Mouse (Mus musculus) brown adipose tissue, adult 24 weeks (tissue): Measurements from ENCODE around the gene Zfp433. TPM values are rescaled to one million over a fixed set of nuclear protein-coding genes. Genes with fewer than 3 reads are reported as not detected.
"Not testable (repeated sequence)": the region's sequence is repeated elsewhere in the genome, so short reads cannot be mapped to it uniquely, and the experiment has no call there.

ENCODE experiments used
- H3K27ac ChIP-seq: fragments of 200-500 bp; replicated peaks from 2 replicates; pipeline ENCODE4 v1.5.1; 2012; ENCODE audit warnings: low read depth, mild to moderate bottlenecking, low read length
- H3K4me1 ChIP-seq: fragments of 200-500 bp; 2 replicates; pipeline ENCODE4 v1.6.1; 2012; ENCODE audit warnings: low read length, mixed read lengths; ENCODE audit not compliant: control insufficient read depth, insufficient read depth, insufficient read length
- H3K4me3 ChIP-seq: fragments of 200-500 bp; 2 replicates; pipeline ENCODE4 v1.5.1; 2012; ENCODE audit warnings: low read depth, mild to moderate bottlenecking, low read length, moderate library complexity; ENCODE audit not compliant: insufficient read depth
- polyA plus RNA-seq: library from polyadenylated mRNA; stranded (reverse); fragments of >200 nt; gene quantifications from 2 replicates; pipeline ENCODE4 v1.2.4, GENCODE M21; 2012; ENCODE audit not compliant: missing spikeins, insufficient read depth, insufficient read length

The Zfp433 gene
- 2.6 TPM in 1 of 2 replicates, not detected in the other for polyA plus RNA-seq

GRCm38 (mm10) chr10:81704531-81705301 is at the start of gene Zfp433:
TSS of gene Zfp433 (plus strand) at chr10:81704825.
- H3K4me3 ChIP-seq, H3K4me1 ChIP-seq, H3K27ac ChIP-seq: not testable (repeated sequence)

GRCm38 (mm10) chr10:81655178-81655577 is 49.4 kb upstream of the Zfp433 start:
- no peak overlapping the region for H3K27ac ChIP-seq
- H3K4me3 ChIP-seq = no peak overlapping the region
- no peaks in the 10 kb centered on the region for H3K4me1 ChIP-seq

- H3K27ac ChIP-seq = no peak overlapping the region
- no peak overlapping the region for H3K4me3 ChIP-seq
- no peaks in the 10 kb centered on the region for H3K4me1 ChIP-seq
Measured at GRCm38 (mm10) chr10:81656174-81656573, 48.5 kb upstream of the Zfp433 start.

- H3K27ac ChIP-seq, H3K4me3 ChIP-seq, H3K4me1 ChIP-seq: not testable (repeated sequence)
Measured at GRCm38 (mm10) chr10:81687114-81687513, 17.5 kb upstream of the Zfp433 start.

- H3K4me3 ChIP-seq, H3K4me1 ChIP-seq, H3K27ac ChIP-seq: not testable (repeated sequence)
Measured at GRCm38 (mm10) chr10:81770506-81771403, 66.1 kb downstream of the Zfp433 start, which contains the start of gene Gm3055. TSS of gene Gm3055 (minus strand) at chr10:81771161.

- H3K27ac ChIP-seq, H3K4me1 ChIP-seq, H3K4me3 ChIP-seq: not testable (repeated sequence)
Measured at GRCm38 (mm10) chr10:81771404-81771777, 66.8 kb downstream of the Zfp433 start.

Other genes with a start within 250 kb of the Zfp433 start
- gene Nfic, start 249.2 kb upstream of the Zfp433 start, polyA plus RNA-seq = 40.9 and 42.9 TPM in 2 replicates
- 0.63 TPM in 1 of 2 replicates, not detected in the other for gene Celf5, start 222.1 kb upstream of the Zfp433 start, polyA plus RNA-seq
- gene Ncln, start 208.4 kb upstream of the Zfp433 start, polyA plus RNA-seq = 13.9 and 17.9 TPM in 2 replicates
- gene S1pr4, start 204.7 kb upstream of the Zfp433 start, polyA plus RNA-seq = 0.71 and 0.79 TPM in 2 replicates
- gene Gna15, start 180.6 kb upstream of the Zfp433 start, polyA plus RNA-seq = not detected in 2 replicates
- 34.1 and 41.1 TPM in 2 replicates for gene Gna11, start 159.6 kb upstream of the Zfp433 start, polyA plus RNA-seq
- gene Aes, start 145.3 kb upstream of the Zfp433 start, polyA plus RNA-seq = 679 and 754 TPM in 2 replicates
- gene Tle2, start 130.3 kb upstream of the Zfp433 start, polyA plus RNA-seq = 3.2 and 4.8 TPM in 2 replicates
- 3.3 TPM in 1 of 2 replicates, not detected in the other for gene Tle6, start 103.8 kb upstream of the Zfp433 start, polyA plus RNA-seq
- gene BC025920, start 98.6 kb upstream of the Zfp433 start, polyA plus RNA-seq = 4.1 and 8.7 TPM in 2 replicates
- gene Sirt6, start 77.0 kb upstream of the Zfp433 start, polyA plus RNA-seq = 3.2 and 4.5 TPM in 2 replicates
- 12.6 and 12.9 TPM in 2 replicates for gene Ankrd24, start 76.3 kb upstream of the Zfp433 start, polyA plus RNA-seq
- gene Gm10778, start 55.8 kb upstream of the Zfp433 start, polyA plus RNA-seq = 1.0 and 1.5 TPM in 2 replicates
- 0.36 TPM in 1 of 2 replicates, not detected in the other for gene Gm3055, start 66.3 kb downstream of the Zfp433 start, polyA plus RNA-seq
- 2.4 TPM in 1 of 2 replicates, not detected in the other for gene Gm4767, start 107.4 kb downstream of the Zfp433 start, polyA plus RNA-seq
- 1.2 and 2.5 TPM in 2 replicates for gene Gm32687, start 159.1 kb downstream of the Zfp433 start, polyA plus RNA-seq
- gene Zfp781, start 225.7 kb downstream of the Zfp433 start, polyA plus RNA-seq = 0.36 and 0.75 TPM in 2 replicates